ENCODE assay signal across 7 mouse cellular contexts in the genomic region with DNA sequence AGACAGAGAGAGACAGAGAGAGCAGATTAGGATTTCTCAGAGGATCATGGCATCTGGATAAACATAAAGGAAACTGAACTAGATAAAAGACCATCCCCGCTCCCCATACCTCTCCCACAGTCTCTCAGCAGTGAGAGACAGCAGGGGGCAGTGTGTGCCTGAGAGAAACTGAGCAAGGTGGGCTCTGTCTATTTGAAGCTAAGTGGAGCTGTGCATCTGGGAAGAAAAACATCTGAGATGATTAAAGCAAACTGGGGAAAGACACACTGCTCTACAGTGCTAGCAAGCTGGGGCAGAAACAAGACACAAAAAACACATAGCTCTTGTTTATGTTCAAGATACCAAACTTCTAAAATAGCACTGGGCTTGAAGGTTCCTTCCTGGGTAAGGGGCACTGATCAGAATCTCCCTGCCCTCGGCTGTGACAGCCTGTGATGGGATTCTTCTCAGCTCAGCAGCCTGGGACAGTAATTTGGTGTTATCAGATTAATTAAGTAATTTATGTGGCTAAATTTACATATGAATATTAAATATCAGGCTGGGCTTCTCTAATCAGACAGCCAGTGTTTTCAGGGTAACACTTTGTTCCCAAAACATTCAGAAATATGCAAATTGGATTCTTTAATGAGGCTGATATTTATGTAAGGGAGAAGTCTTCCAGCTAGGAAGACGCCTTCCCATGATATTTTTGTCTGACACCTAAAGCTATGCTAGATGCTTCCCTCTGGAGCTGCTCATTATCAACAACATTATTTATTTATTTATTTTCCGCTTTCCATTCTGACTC.
DNase-seq lines count a peak whose midpoint lies in the region; ATAC-seq and TF ChIP-seq lines count a peak whose summit lies in the region.

No protein-coding gene starts in this region.

- H3K4me2 ChIP-seq in lung, postnatal 0 days (replicated peaks; ENCODE audit: low read depth, low read length): no peak overlapping the region

- peak; percentile 23 for DNase-seq in lung, postnatal 0 days (ENCODE audit: low spot score)
- no peak for DNase-seq in lung, adult 18-20 months
- DNase-seq in embryo, embryonic 10 days (ENCODE audit: low spot score): peak; percentile 66
- DNase-seq in induced T-regulatory cell, adult 2 months (ENCODE audit: low read depth): peak; percentile 48
- peak; percentile 72 for DNase-seq in thymus, postnatal 0 days (ENCODE audit: low spot score)
- no peak for DNase-seq in right cerebral cortex, postnatal 25 days

- no peaks in the 10 kb centered on the region for H3K4me1 ChIP-seq in lung, postnatal 0 days (ENCODE audit: insufficient read depth, low read depth, low read length)

- TF ChIP-seq CTCF in lung, postnatal 0 days (IDR thresholded peaks at IDR 0.05): peak; percentile 66

- TF ChIP-seq EP300 in lung, postnatal 0 days (IDR thresholded peaks at IDR 0.05): no peak

- H3K36me3 ChIP-seq in lung, postnatal 0 days (ENCODE audit: insufficient read depth, low read length): no peaks in the 10 kb centered on the region

- ATAC-seq in lung, postnatal 0 days: no peak
- no peak for ATAC-seq in inflammation-experienced regulatory T-cells, adult 6 months

- no peaks in the 10 kb centered on the region for H3K9me3 ChIP-seq in lung, postnatal 0 days (ENCODE audit: low read length)

- H3K27me3 ChIP-seq in lung, postnatal 0 days (replicated peaks; ENCODE audit: insufficient read depth, low read length): no peaks in the 10 kb centered on the region

- H3K9ac ChIP-seq in lung, postnatal 0 days (replicated peaks; ENCODE audit: low read depth): no peak overlapping the region

- H3K27ac ChIP-seq in lung, postnatal 0 days (ENCODE audit: low read length): no peak overlapping the region

- no peak overlapping the region for H3K4me3 ChIP-seq in lung, postnatal 0 days (ENCODE audit: low read depth, low read length)

- WGBS in lung, postnatal 0 days: 49% methylated on average over 4 of the region's 4 CpGs

Comparison
In these comparisons a context has a peak if more than half of its experiments do, and no peak if none do; other contexts are left out.
1. DNase-seq: peak in lung, postnatal 0 days (single experiment), embryo, embryonic 10 days (single experiment), induced T-regulatory cell, adult 2 months (single experiment) and thymus, postnatal 0 days (single experiment); none in lung, adult 18-20 months (0 of 2) and right cerebral cortex, postnatal 25 days (single experiment).